Mouse (Mus musculus) B cell, adult 67 days (primary cell): ENCODE data around the gene Olfr140. TPM values are rescaled to one million over a fixed set of nuclear protein-coding genes. Genes with fewer than 3 reads are reported as not detected.

Experiments
- total RNA-seq, 2 experiments: library from RNA; stranded (reverse); gene quantifications; 4 replicates each; pipeline ENCODE4 v1.2.4; 2023

The Olfr140 gene
- not detected for total RNA-seq

GRCm38 (mm10) chr2:90063494-90063893, at the start of gene Olfr140:
Gene Olfr140 (minus strand): TSS chr2:90063594.

DNA sequence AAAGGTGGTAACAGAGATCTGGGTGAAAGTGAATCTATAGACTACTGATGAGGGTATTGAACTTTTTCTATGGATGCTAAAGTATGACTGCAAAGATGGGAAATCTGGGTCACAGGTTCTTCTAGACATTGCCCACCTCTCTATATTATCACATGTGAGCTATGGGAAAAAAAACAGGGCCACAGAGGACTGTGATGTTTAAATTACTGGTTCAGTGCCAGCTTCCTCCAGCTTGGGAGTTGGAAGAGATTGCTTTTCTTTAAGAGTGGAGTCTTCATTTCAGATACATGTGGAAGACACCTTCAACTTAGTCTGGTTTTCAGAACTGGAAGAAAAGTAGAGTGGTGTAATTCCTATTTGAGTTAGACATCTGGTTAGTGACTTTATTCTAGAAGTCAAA, 28.4 kb downstream of the Olfr140 start, which contains the start of gene Olfr1265:
Gene Olfr1265 (plus strand): TSS at position 301 of the 400 bp plus-strand sequence.

DNA sequence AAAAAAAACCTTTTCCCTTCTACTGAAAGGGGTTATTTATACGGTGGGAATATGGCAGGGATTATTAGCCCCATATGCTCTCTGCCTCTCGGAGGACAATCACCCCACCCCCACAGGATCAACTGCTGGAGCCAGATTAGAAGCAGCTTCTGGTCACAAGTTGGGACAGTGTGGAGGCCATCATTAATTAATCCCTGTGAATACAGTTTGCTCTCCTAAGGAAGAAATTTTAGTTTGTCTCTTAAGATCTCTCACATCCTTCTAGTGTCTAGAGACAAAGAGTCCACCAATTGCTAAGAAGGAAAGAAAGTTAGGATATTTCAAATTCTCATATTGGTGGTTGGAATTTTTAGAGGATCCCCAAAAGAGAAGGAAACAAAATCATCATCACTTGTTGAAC, 37.9 kb downstream of the Olfr140 start, which contains the start of gene Olfr1264:
Gene Olfr1264 (minus strand): TSS at position 101 of the 400 bp plus-strand sequence.

GRCm38 (mm10) chr2:90011831-90012230, 51.6 kb downstream of the Olfr140 start, which contains the start of gene Olfr1263:
Gene Olfr1263 (plus strand): TSS chr2:90012131.

DNA sequence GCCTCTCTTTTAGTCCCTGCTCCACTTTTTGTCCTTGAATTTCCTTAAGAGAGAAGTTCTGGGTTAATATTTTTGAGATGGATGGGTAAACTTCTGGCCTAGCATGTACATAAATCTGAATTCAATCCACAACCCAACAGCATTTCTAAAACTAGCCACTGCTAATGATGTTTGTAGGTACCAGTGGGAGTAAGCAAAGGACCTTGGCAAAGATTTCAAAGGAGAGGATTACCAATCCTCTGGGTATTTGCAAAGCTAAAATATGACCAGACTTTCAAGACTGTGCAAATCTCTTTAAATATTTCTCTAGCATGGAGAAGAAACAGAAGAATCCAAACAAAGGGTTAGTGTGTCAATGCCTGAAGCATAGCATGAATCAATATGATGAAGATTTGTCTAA, 63.5 kb downstream of the Olfr140 start, which contains the start of gene Olfr1262:
Gene Olfr1262 (plus strand): TSS at position 301 of the 400 bp plus-strand sequence.

Other genes with a start within 250 kb of the Olfr140 start
- not detected for gene Olfr1256, start 222.0 kb downstream of the Olfr140 start, total RNA-seq
- not detected for gene Olfr48, start 215.4 kb downstream of the Olfr140 start, total RNA-seq
- gene Olfr1257, start 185.2 kb downstream of the Olfr140 start, total RNA-seq: not detected
- not detected for gene Olfr1258, start 136.3 kb downstream of the Olfr140 start, total RNA-seq
- gene Olfr1259, start 114.9 kb downstream of the Olfr140 start, total RNA-seq: not detected
- not detected for gene Olfr1260, start 89.3 kb downstream of the Olfr140 start, total RNA-seq
- gene Olfr1261, start 72.4 kb downstream of the Olfr140 start, total RNA-seq: not detected
- not detected for gene Olfr1262, start 63.4 kb downstream of the Olfr140 start, total RNA-seq
- gene Olfr1263, start 51.5 kb downstream of the Olfr140 start, total RNA-seq: not detected
- gene Olfr1264, start 38.0 kb downstream of the Olfr140 start, total RNA-seq: not detected
- not detected for gene Olfr1265, start 28.3 kb downstream of the Olfr140 start, total RNA-seq
- gene Olfr1269, start 57.8 kb upstream of the Olfr140 start, total RNA-seq: not detected
- not detected for gene Olfr32, start 78.7 kb upstream of the Olfr140 start, total RNA-seq
- gene Olfr1270, start 89.5 kb upstream of the Olfr140 start, total RNA-seq: not detected
- under 1 TPM; 0.44 to 0.55 TPM for gene Olfr1506, start 160.9 kb upstream of the Olfr140 start, total RNA-seq
- not detected for gene Olfr142, start 194.0 kb upstream of the Olfr140 start, total RNA-seq
- gene Olfr1271, start 207.4 kb upstream of the Olfr140 start, total RNA-seq: not detected
- not detected for gene Olfr1272, start 229.2 kb upstream of the Olfr140 start, total RNA-seq